Mouse (Mus musculus) c-Kit-positive CD71-positive TER-119-positive erythroid progenitor cells, embryonic 14.5 days (primary cell): ENCODE results near the gene Sars2.
"Not testable (repeated sequence)": the region's sequence is repeated elsewhere in the genome, so short reads cannot be mapped to it uniquely, and the experiment has no call there.

Experiments
- DNase-seq: peaks from one replicate; pipeline ENCODE4 v3.0.0-alpha.2; 2013; ENCODE audit warnings: low spot score

The Sars2 gene

DNA sequence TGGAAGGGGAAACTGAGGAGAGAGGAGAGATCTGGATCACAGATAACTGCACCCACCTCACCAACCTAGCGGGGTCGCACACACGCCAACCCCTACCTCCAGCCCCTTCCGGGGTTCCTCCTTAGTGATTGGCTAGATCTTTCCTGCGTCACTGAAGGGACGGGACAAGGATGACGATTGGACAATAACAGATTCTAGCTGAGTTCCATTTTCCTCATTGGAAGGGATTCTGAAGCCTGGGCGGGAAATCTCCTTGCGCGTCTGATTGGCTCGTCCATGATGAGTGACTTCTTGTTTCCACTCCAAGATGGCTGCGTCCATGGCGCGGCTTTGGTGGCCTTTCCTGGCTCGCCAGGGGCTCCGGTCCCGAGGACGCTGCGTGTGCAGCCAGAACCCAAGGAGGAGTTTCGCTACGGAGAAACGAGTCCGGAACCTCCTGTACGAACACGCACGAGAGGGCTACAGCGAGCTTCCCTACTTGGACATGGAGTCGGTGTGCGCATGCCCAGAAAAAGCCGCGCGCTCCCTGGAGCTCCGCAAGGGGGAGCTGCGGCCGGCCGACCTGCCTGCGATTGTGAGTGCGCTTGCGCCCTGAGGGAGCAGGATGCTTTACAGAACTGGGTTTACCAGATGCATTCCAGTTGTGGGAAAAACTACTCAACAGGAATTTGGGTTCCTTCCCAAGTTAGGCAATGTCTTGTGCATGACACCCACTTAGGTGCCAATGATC is at the start of gene Sars2, which contains the start of gene Mrps12:
TSS of gene Sars2 (plus strand) at position 284 of the 730 bp plus-strand sequence.
TSS of gene Mrps12 (minus strand) at position 112 of the 730 bp plus-strand sequence.
- DNase-seq = peak; percentile 98

DNA sequence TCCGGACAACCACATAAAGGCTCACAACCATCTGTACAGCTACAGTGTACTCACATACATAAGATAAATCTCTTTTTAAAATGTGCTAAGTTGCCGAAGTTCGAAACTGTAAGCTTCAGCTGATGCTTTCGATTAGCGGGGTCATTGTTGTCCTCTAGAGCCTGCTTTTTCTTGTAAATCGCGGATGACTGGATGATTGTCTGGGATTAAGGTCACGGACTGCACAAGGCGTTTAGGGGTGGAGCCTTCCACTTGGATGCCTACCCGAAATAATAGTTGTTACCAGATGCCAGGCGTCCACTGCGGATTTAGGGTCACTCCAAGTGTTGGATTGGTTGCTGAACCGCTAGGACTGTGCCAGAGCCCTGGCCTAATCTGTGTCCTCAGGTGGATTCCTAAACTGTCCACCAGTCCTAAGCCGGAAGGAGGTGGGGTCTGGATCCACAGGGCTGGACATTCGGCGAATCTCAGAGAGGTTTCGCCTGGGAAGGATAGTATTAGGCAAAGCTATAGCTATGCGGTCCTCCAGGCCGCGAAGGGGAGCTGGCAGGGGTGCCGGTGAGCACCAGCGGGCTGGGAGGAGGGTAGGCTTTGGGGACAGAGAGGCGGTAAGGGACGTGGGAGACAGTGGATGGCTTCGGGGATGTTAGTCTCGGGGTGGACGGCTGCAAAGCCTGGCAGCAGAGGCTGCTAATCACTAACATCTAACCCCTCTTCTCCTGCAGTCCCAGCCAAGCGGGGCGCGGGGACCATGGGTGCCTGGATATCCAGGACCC is 49.1 kb upstream of the Sars2 start, which contains the start of gene Fbxo27:
TSS of gene Fbxo27 (plus strand) at position 305 of the 776 bp plus-strand sequence.
- DNase-seq = no peak

DNA sequence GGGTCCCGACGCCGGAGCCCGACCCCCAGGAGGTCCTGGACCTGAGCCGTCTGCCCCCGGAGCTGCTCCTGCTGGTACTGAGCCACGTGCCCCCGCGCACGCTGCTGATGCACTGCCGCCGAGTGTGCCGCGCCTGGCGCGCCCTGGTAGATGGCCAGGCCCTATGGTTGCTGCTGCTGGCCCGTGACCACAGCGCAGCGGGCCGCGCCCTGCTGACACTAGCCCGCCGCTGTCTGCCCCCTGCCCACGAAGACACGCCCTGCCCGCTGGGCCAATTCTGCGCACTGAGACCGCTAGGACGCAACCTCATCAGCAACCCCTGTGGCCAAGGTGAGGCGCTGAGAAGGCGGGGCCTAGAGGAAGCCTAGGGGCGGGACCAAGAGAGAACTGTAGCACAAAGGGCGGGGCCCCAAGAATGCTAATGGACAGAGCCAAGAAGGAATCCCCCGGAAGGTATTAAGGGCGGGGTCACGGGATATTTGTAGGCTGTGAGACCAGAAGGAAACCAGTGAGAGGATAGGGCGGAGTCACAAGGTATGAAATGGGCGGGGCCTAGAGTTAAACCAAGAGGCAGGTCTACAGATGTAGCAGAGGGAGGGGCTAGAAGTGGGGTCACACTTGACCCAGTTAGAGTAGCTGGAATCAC is 48.3 kb upstream of the Sars2 start:
- peak; percentile 23 for DNase-seq

DNA sequence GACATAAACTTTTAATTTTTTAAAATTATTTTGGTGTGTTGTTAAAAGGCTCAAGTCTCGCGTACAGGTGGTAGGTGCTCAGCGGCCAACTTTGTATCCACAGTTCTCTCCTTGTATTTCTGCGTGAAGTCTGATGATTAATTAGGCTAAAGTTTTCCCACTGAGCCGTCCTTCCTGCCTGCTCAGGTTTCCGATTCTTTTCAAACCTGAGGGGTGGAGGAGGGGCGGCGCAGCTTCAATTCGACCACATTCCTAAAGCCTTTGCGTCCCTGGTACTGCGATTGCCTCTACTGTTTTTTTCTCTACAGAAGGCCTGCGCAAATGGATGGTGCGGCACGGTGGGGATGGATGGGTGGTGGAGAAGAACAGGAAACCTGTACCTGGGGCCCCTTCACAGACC is 47.4 kb upstream of the Sars2 start:
- DNase-seq = no peak

DNA sequence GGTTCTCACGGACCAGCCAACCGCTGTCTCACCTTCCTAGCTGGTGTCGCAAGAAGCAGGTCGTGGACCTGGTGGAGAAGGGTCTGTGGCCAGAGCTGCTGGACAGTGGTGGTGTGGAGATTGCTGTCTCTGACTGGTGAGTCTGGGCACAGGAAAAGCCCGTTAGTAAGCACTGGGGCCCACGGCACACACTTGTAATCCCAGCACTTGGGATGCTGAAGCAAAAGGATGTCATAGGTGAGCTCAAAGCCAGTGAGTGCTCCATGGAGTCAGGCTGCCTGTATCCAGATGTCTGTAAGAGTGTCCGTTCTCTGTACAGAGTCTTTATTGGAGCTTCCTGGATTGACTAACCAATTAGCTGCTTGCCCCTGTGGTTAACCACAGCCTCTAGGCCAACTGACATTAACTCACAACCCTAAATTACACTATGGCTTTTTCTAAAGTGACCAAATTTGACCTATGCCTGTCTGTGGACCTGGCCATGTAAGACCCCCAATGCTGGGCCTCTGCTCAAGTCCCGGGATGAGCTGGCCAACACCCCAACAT is 46.8 kb upstream of the Sars2 start:
- DNase-seq = no peak

DNA sequence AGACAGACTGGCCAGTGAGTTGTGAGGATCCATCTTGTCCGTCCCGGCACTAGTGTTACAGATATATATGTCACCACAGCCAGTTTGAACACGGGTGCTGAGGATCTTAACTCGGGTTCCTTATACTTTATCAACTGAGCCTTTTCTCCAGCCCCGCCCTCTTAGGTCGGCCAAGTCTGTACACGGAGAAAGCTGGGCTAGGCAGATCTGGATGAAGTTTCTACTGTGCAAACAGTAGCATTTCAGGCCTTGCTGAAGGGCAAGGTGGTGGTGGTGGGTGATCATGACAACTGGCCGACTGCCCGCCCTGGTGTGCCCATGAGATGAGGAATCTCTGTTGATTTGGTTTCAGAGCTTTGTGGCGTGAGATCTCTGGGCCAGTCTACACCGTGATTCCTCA is 44.5 kb upstream of the Sars2 start:
- DNase-seq = no peak

DNA sequence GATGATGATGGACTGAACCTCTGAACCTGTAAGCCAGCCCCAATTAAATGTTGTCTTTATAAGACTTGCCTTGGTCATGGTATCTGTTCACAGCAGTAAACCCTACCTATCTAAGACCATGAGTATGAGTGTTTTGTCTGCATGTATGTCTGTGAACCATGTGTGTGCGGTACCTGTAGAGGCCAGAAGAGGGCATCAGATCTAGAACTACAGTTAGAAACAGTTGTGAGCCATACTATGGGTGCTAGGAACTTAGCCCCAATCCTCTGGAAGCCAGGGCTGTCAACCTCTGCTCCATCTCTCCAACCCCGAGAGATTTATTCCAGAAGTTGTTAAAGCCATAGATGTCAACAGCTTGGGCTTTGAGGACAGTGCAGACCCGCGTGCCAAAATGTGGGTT is 41.5 kb upstream of the Sars2 start:
- no peak for DNase-seq

DNA sequence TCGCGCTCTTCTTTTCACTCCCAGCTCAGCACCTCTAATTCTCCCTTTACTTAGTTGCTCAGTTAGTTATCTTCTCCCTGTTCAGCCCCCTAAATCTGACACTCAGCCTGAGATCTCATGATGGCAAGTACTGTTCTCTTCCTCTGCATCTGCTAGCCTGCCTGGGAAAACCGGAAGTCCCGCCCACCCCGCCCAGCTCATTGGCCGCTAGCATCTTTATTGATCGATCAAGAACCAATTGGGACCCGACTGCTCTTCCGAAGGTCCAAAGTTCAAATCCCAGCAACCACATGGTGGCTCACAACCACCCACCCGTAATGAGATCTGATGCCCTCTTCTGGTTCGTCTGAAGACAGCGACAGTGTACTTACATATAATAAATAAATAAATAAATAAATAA is 40.5 kb upstream of the Sars2 start:
- not testable (repeated sequence) for DNase-seq

DNA sequence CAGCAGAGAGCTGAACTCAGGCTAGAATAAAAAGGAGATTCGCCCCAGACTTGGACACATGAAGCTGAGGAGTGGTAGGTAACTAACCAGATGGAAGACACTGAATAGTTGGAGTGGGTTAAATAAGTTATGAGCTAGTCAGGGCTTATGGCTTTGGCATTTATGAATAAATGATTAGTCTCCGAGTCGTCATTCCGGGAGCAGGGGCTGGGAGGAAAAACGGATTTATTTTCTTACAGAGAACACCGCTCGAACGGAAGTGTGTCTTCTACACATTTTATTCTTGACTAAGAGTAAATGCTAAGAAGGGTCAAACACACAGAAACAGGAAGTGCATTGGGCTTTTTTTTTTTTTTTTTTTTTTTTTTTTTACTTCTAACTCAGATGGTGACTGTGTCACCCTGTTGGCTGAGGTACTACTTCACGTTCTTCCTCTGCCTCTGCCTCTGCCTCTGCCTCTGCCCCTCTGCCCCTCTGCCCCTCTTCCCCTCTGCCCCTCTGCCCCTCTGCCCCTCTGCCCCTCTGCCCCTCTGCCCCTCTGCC is 39.1 kb upstream of the Sars2 start:
- no peak for DNase-seq

DNA sequence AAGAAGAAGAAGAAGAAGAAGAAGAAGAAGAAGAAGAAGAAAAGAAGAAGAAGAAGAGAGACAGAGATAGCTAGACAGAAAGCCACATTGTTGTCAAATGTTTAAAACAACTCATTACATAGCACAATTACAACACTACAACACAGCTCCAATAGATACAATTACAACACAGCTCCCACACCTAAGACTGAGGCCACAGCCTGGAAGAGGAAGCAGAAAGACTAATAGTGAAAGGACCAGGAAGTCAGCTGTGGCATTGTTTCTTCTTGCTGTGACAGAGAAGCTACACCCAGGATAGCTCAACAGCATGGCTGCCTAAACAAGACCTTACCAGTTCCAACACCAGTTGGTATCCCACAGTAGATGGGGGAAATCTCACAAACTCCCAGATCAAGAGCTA is 32.3 kb upstream of the Sars2 start:
- DNase-seq = no peak

DNA sequence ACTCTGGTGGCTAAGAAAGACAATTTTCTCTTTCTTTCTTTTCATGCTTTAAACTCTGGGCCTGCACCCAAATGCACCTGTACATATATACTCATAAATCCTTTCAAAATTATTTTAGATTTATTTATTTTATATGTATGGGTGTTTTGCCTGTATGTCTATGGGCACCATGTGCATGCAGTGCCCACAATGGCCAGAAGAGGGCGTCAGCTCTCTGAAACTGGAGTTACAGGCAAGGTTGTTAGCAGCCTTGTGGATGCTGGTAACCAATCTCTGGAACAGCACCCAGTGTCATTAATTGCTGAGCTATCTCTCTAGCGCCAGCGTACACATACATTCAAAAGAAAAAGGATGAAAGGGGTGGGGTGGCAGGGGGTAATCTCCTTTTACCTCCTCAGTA is 30.8 kb upstream of the Sars2 start:
- DNase-seq = no peak

DNA sequence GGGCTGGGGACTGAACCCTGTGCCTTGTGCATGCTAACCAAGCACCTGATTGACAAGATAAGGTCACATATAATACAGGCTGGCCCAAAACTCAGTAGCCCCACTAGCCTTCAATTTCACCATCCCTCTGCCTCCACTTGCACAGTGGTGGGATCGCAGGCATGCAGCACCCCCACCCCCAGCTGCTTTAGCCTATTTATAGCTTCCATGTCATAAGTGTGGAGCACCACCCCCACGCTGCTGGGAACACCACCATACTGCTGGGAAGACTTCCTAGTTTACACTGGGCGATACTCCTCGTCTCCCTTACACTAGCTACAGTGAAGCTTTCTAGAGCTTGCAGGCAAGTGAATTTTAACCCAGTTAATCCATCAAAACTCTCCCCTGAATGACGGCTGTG is 27.1 kb upstream of the Sars2 start:
- no peak for DNase-seq

DNA sequence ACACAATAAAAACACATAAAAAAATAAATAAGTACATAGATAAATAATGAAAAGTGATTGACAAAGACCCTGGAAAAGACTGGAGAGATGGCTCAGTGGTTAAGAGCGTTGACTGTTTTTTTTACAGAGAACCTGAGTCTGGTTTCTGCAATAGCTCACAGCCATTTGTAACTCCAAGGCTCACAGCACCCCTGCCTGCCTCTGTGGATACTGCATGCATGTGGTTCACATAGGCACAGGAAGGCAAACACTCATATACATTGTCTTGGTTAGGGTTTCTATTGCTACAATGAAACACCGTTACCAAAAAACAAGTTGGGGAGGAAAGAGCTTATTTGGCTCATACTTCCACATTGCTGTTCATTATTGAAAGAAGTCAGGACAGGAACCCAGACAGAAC is 26.2 kb upstream of the Sars2 start:
- no peak for DNase-seq

DNA sequence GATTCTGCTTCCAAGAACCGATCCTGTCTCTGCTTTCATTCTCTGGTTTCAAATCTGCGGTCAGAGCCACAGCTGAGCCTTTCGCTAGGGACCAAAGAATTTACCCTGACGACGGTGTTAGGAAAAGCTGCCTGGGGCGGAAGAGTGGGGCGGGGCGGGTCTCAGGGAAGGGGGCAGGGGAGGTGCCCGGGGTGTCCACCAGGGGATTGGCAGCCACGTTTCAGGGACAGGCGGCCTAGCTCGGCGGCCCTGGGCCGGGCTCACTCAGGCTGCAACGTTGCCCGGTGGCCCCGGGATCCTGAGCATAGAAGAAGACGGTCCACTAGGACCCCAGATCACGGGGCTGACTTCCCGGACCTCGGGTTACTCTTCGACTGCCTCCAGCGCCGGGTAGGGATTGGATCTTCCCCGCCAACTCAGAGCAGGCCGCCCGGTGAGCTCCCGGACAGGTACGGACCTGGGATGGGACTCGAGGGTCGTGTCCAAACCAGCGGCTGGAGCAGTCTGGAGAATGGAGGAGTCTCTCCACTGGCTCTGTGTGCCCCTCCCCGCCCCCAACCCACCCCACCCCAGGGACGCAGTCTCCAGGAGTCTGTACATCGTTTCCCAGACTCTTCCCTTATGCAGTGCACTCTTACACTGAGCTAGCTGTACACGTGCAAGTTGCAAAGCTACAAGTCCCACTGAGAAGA is 25.1 kb upstream of the Sars2 start, which contains the start of gene Fbxo17:
TSS of gene Fbxo17 (plus strand) at position 215 of the 692 bp plus-strand sequence.
- DNase-seq = no peak

DNA sequence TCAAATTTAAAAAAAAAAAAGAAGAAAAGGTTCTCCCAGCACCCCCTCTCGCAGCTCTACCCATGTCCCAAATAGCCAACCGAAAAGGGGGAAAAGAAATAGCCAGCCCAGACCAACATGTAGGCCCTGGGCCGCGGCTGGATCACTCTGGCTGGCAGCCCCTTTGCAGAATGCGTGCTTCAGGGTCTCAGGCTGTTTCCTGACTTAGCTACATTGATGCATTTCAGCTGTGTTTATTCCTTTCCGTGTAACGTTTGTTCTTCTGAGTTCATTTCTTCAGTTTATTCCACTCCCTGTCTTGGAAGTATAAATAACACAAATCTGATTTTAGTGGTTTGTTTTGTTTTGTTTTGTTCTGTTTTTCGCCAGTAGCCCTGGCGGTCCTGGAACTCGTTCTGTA is 24.1 kb upstream of the Sars2 start:
- no peak for DNase-seq

DNA sequence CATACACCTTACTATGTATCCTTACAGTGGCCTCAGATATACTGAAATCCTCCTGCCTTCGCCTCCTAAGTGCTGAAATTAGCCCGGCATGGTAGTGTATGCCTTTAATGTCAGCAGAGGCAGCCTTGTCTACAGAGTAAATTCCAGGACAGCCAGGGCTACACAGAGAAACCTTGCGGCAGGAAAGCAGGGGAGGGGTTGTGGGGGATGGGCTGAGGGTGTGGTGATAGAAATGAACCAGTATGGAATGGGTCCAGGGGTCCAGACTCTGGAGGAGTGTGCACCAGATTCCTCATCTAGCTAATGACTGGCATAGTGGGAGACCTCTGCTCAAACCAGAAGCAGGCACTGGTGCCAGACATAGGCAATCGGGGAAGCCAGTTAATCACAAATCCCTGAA is 22.6 kb upstream of the Sars2 start:
- no peak for DNase-seq

DNA sequence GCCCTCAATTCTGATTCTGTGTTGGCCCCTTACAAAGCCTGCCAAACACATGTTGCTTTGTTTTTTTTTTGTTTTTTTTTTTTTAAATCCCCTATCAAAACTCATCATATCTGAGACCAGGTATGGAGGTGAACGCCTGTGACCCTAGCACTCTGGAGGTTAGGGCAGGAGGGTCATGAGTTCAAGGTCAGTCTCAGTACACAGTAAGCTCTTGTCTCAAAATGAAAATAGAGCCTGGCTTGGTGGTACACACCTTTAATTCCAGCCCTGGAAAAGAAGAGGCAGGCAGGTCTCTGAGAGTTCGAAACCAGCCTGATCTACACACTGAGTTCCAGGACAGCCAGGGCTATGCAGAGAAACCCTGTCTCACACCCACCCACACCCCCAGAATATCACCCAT is 22.1 kb upstream of the Sars2 start:
- DNase-seq = no peak

DNA sequence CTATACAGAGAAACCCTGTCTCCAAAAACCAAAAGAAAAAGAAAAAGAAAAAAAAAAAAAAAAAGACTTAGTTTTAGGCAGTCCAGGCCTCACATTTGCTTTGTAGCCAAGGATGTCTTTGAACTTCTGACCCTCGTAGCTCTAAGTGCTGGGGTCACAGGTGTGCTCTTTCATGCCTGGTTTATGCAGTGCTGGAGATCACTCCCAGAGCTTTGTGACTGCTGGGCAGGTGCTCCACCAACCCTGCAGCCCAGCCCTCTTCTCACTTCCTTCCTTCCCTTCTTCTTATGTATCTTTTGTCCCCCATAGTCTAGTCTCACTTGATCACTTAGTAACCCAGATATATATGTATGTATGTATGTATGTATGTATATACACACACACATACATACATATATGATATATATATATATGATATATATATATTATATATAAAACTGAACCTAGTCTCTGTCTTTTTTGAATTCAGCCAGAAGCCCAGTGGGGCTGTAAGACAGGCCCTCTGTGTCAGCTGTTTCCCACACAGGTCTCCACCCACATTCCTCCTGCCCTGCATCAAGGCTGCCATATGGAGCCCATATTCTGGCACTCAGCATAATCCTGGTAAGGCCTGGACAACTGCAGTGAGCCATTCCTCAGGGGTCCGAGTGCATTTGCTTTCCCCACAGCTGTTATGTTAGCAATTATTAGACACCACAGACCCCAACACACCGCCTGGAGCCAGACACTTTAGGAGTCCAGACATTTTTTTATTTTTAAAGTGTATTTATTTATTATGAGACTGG is 20.8 kb upstream of the Sars2 start:
- DNase-seq = no peak

DNA sequence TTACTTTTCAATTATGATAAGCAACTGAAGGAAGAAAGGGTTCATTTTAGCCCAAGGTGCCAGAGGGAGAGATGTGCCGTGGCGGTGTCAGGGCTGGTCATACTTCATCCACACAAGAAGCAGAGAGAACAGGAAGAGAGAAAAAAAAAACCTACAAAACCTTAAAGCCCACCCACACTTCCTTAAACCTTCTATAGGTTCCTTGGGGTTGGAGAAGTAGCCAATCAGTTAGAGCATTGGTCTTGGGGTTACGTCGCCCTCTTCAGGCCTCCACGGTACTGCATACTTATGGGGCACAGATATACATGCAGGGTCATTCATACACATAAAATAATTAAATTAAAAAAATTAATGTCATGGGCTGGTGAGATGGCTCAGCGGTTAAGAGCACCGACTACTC is 19.7 kb upstream of the Sars2 start:
- no peak for DNase-seq

DNA sequence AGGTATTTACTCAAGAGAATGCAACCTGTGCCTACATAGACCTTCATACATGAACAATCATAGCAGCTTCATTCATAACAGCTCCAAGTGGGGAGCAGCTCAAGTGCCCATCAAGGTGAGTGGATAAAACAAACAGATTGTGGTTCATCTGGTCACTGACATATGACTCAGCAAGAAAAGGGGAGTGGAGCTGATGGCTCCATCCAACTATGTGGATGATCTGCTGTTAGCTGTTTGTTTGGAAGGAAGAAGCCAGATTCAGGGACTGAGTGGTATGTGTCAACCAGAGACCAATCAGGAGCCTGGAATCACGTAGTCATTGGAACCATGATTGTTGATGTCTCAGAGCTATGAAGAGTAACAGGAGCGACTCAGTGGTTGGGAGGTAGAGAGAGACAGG is 17.2 kb upstream of the Sars2 start:
- no peak for DNase-seq

DNA sequence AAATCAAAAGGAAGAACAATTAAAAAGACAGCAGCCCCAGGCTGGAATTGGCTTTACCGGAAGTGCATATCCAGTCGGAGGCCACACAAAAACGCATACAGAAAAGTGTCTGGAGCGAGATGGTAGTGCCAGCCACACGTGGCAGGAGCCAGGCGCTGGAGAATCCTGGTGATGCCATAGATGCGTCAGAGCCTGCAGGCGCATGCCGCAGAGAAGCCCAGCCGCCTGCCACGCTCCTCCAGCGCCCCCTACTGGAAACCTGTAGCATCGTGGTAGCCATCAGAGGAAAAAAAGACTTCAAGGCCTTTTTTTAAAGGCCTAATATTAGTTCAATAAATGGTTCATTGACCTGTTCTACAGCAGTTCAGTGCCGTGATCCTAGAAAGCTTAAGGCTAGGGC is 15.2 kb upstream of the Sars2 start:
- peak; percentile 44 for DNase-seq
